Mouse (Mus musculus): Measurements from ENCODE around the gene Abhd16b. TPM values are rescaled to one million over a fixed set of nuclear protein-coding genes. Genes with fewer than 3 reads are reported as not detected.

Gene Abhd16b
- polyA plus RNA-seq, 1 experiment = not detected

- no peaks in the 10 kb centered on the region for H3K36me3 ChIP-seq (ENCODE audit: control insufficient read depth, insufficient read depth)
- H3K79me3 ChIP-seq (ENCODE audit: low read depth) = no peaks in the 10 kb centered on the region
- peak overlapping the region; percentile 31 for H3K4me3 ChIP-seq (ENCODE audit: insufficient read depth, poor library complexity, severe bottlenecking)
- H3K27me3 ChIP-seq (ENCODE audit: control insufficient read depth, insufficient read depth, insufficient read length) = peaks cover 55% of the 10 kb centered on the region
- H3K79me2 ChIP-seq (ENCODE audit: control insufficient read depth, insufficient read depth) = no peaks in the 10 kb centered on the region
- H3ac ChIP-seq (ENCODE audit: control insufficient read depth, insufficient read length, low read depth) = peak overlapping the region; percentile 52
- TF ChIP-seq CTCF (IDR thresholded peaks at IDR 0.05; ENCODE audit: control insufficient read depth, insufficient read depth, insufficient read length) = peak; percentile 22
- no peak for TF ChIP-seq USF1 (IDR thresholded peaks at IDR 0.05; ENCODE audit: low read depth)
- TF ChIP-seq MYOG (IDR thresholded peaks at IDR 0.05; ENCODE audit: control insufficient read depth, extremely low read depth, insufficient read length) = no peak
Measured at GRCm38 (mm10) chr2:181458411-181459152, 34.4 kb upstream of the Abhd16b start.

- no peaks in the 10 kb centered on the region for H3K79me3 ChIP-seq (ENCODE audit: low read depth)
- peak within 1 kb of the TSS; percentile 76 for H3ac ChIP-seq (ENCODE audit: control insufficient read depth, insufficient read length, low read depth)
- no peaks in the 10 kb centered on the region for H3K36me3 ChIP-seq (ENCODE audit: control insufficient read depth, insufficient read depth)
- H3K4me3 ChIP-seq (ENCODE audit: insufficient read depth, poor library complexity, severe bottlenecking) = peak within 1 kb of the TSS; percentile 31
- no peaks in the 10 kb centered on the region for H3K79me2 ChIP-seq (ENCODE audit: control insufficient read depth, insufficient read depth)
- TF ChIP-seq CEBPB (IDR thresholded peaks at IDR 0.05; ENCODE audit: low read depth) = no peak
- TF ChIP-seq MYOD1 (IDR thresholded peaks at IDR 0.05; ENCODE audit: control insufficient read depth, insufficient read length, low read depth) = no peak
- no peak for TF ChIP-seq USF1 (IDR thresholded peaks at IDR 0.05; ENCODE audit: low read depth)
- no peak for TF ChIP-seq MYOG (IDR thresholded peaks at IDR 0.05; ENCODE audit: control insufficient read depth, extremely low read depth, insufficient read length)
- TF ChIP-seq MAX (IDR thresholded peaks at IDR 0.05) = no peak
- no peak for TF ChIP-seq FOSL1 (IDR thresholded peaks at IDR 0.05; ENCODE audit: insufficient read depth, low read length, poor library complexity, severe bottlenecking)
- peaks cover 59% of the 10 kb centered on the region for H3K27me3 ChIP-seq (ENCODE audit: control insufficient read depth, insufficient read depth, insufficient read length)
Measured at GRCm38 (mm10) chr2:181459153-181459672, 33.8 kb upstream of the Abhd16b start, which contains the start of gene Zbtb46. Zbtb46 (minus strand) TSS chr2:181459426.

- Histone ChIP-seq H3K36me3 (ENCODE audit: control insufficient read depth, insufficient read depth) (no peaks in the 10 kb centered on the region), H3K27me3 (ENCODE audit: control insufficient read depth, insufficient read depth, insufficient read length) (peaks cover 64% of the 10 kb centered on the region), H3K79me2 (ENCODE audit: control insufficient read depth, insufficient read depth) (no peaks in the 10 kb centered on the region), H3K4me3 (ENCODE audit: insufficient read depth, poor library complexity, severe bottlenecking) (peak overlapping the region; percentile 21), H3K79me3 (ENCODE audit: low read depth) (no peaks in the 10 kb centered on the region), H3ac (ENCODE audit: control insufficient read depth, insufficient read length, low read depth) (peak overlapping the region; percentile 76)
- TF ChIP-seq MAX (IDR thresholded peaks at IDR 0.05) (peak; percentile 33), MYOD1 (IDR thresholded peaks at IDR 0.05; ENCODE audit: control insufficient read depth, insufficient read length, low read depth) (no peak), FOSL1 (IDR thresholded peaks at IDR 0.05; ENCODE audit: insufficient read depth, low read length, poor library complexity, severe bottlenecking) (no peak), USF1 (IDR thresholded peaks at IDR 0.05; ENCODE audit: low read depth) (no peak), MYOG (IDR thresholded peaks at IDR 0.05; ENCODE audit: control insufficient read depth, extremely low read depth, insufficient read length) (no peak), CEBPB (IDR thresholded peaks at IDR 0.05; ENCODE audit: low read depth) (no peak)
Measured at GRCm38 (mm10) chr2:181459673-181460621, 33.1 kb upstream of the Abhd16b start.

- H3ac ChIP-seq (ENCODE audit: control insufficient read depth, insufficient read length, low read depth) = no peak overlapping the region
- H3K79me3 ChIP-seq (ENCODE audit: low read depth) = no peaks in the 10 kb centered on the region
- no peak overlapping the region for H3K4me3 ChIP-seq (ENCODE audit: insufficient read depth, poor library complexity, severe bottlenecking)
- H3K79me2 ChIP-seq (ENCODE audit: control insufficient read depth, insufficient read depth) = no peaks in the 10 kb centered on the region
- TF ChIP-seq CEBPB (IDR thresholded peaks at IDR 0.05; ENCODE audit: low read depth) (no peak), MAX (IDR thresholded peaks at IDR 0.05) (no peak), MYOD1 (IDR thresholded peaks at IDR 0.05; ENCODE audit: control insufficient read depth, insufficient read length, low read depth) (no peak), CTCF (IDR thresholded peaks at IDR 0.05; ENCODE audit: control insufficient read depth, insufficient read depth, insufficient read length) (no peak), FOSL1 (IDR thresholded peaks at IDR 0.05; ENCODE audit: insufficient read depth, low read length, poor library complexity, severe bottlenecking) (no peak), USF1 (IDR thresholded peaks at IDR 0.05; ENCODE audit: low read depth) (no peak), MYOG (IDR thresholded peaks at IDR 0.05; ENCODE audit: control insufficient read depth, extremely low read depth, insufficient read length) (no peak)
- H3K27me3 ChIP-seq (ENCODE audit: control insufficient read depth, insufficient read depth, insufficient read length) = peaks cover 71% of the 10 kb centered on the region
- no peaks in the 10 kb centered on the region for H3K36me3 ChIP-seq (ENCODE audit: control insufficient read depth, insufficient read depth)
Measured at GRCm38 (mm10) chr2:181461536-181462100, 31.4 kb upstream of the Abhd16b start.

- Histone ChIP-seq H3K79me2 (ENCODE audit: control insufficient read depth, insufficient read depth) (no peaks in the 10 kb centered on the region), H3ac (ENCODE audit: control insufficient read depth, insufficient read length, low read depth) (no peak overlapping the region), H3K27me3 (ENCODE audit: control insufficient read depth, insufficient read depth, insufficient read length) (peaks cover 66% of the 10 kb centered on the region), H3K79me3 (ENCODE audit: low read depth) (no peaks in the 10 kb centered on the region), H3K4me3 (ENCODE audit: insufficient read depth, poor library complexity, severe bottlenecking) (no peak overlapping the region), H3K36me3 (ENCODE audit: control insufficient read depth, insufficient read depth) (no peaks in the 10 kb centered on the region)
- TF ChIP-seq MYOG (IDR thresholded peaks at IDR 0.05; ENCODE audit: control insufficient read depth, extremely low read depth, insufficient read length) (no peak), USF1 (IDR thresholded peaks at IDR 0.05; ENCODE audit: low read depth) (no peak), CTCF (IDR thresholded peaks at IDR 0.05; ENCODE audit: control insufficient read depth, insufficient read depth, insufficient read length) (no peak), CEBPB (IDR thresholded peaks at IDR 0.05; ENCODE audit: low read depth) (no peak), MAX (IDR thresholded peaks at IDR 0.05) (no peak), FOSL1 (IDR thresholded peaks at IDR 0.05; ENCODE audit: insufficient read depth, low read length, poor library complexity, severe bottlenecking) (no peak), MYOD1 (IDR thresholded peaks at IDR 0.05; ENCODE audit: control insufficient read depth, insufficient read length, low read depth) (no peak)
Measured at GRCm38 (mm10) chr2:181462604-181463003, 30.4 kb upstream of the Abhd16b start.
